Mouse (Mus musculus): ENCODE results near the gene Cep104. TPM values are rescaled to one million over a fixed set of nuclear protein-coding genes. Genes with fewer than 3 reads are reported as not detected.

Gene Cep104
- polyA plus RNA-seq, 1 experiment from 2014 or later = 8.7 TPM

GRCm38 (mm10) chr4:154025641-154026440, 50.8 kb downstream of the Cep104 start, which contains the start of gene Smim1:
Gene Smim1, minus strand, starts transcription at chr4:154026230.
- WGBS = 2% methylated on average over 33 of the region's 33 CpGs
- peaks cover 35% of the 10 kb centered on the region for H3K4me1 ChIP-seq (replicated peaks; ENCODE audit: insufficient read depth, low read length)
- DNase-seq (ENCODE audit: low spot score) = peak; percentile 88

GRCm38 (mm10) chr4:154026441-154026761, 51.4 kb downstream of the Cep104 start:
- no peak for DNase-seq (ENCODE audit: low spot score)
- 29% methylated on average over 2 of the region's 2 CpGs for WGBS
- Histone ChIP-seq H3K9ac (ENCODE audit: low read depth, low read length) (peak overlapping the region; percentile 51), H3K36me3 (ENCODE audit: insufficient read depth, low read length) (peaks cover 5% of the 10 kb centered on the region; the same call in 1 of the 2 replicates), H3K27me3 (ENCODE audit: insufficient read depth, low read length) (no peaks in the 10 kb centered on the region), H3K27ac (peak overlapping the region; percentile 88; the same call in 1 of the 2 replicates), H3K4me1 (replicated peaks; ENCODE audit: insufficient read depth, low read length) (peaks cover 35% of the 10 kb centered on the region), H3K9me3 (replicated peaks; ENCODE audit: low read length) (no peaks in the 10 kb centered on the region), H3K4me2 (ENCODE audit: low read length) (peak overlapping the region; percentile 59), H3K4me3 (replicated peaks; ENCODE audit: low read depth, low read length) (peak overlapping the region; percentile 41)
- ATAC-seq (replicated peaks; ENCODE audit: low FRiP score, low read depth) = no peak
- no peak for TF ChIP-seq CTCF (IDR thresholded peaks at IDR 0.05; ENCODE audit: low read depth)

More at GRCm38 (mm10) chr4:154025641-154026440, 50.8 kb downstream of the Cep104 start, which contains the start of gene Smim1:
- ATAC-seq (replicated peaks; ENCODE audit: low FRiP score, low read depth) = peak; percentile 73
- peak; percentile 77 for TF ChIP-seq CTCF (IDR thresholded peaks at IDR 0.05; ENCODE audit: low read depth)
- Histone ChIP-seq H3K4me2 (ENCODE audit: low read length) (peak within 1 kb of the TSS; percentile 59), H3K27me3 (ENCODE audit: insufficient read depth, low read length) (no peaks in the 10 kb centered on the region), H3K36me3 (ENCODE audit: insufficient read depth, low read length) (peaks cover 10% of the 10 kb centered on the region; the same call in 1 of the 2 replicates), H3K4me3 (replicated peaks; ENCODE audit: low read depth, low read length) (peak within 1 kb of the TSS; percentile 41), H3K27ac (peak within 1 kb of the TSS; percentile 88), H3K9ac (ENCODE audit: low read depth, low read length) (peak within 1 kb of the TSS; percentile 51), H3K9me3 (replicated peaks; ENCODE audit: low read length) (no peaks in the 10 kb centered on the region)

GRCm38 (mm10) chr4:154028066-154028465, 53.1 kb downstream of the Cep104 start:
- Histone ChIP-seq H3K9me3 (replicated peaks; ENCODE audit: low read length) (no peaks in the 10 kb centered on the region), H3K36me3 (ENCODE audit: insufficient read depth, low read length) (no peaks in the 10 kb centered on the region), H3K27ac (no peak overlapping the region), H3K4me2 (ENCODE audit: low read length) (no peak overlapping the region), H3K9ac (ENCODE audit: low read depth, low read length) (no peak overlapping the region), H3K4me3 (replicated peaks; ENCODE audit: low read depth, low read length) (no peak overlapping the region), H3K27me3 (ENCODE audit: insufficient read depth, low read length) (no peaks in the 10 kb centered on the region), H3K4me1 (replicated peaks; ENCODE audit: insufficient read depth, low read length) (peaks cover 26% of the 10 kb centered on the region)
- 78% methylated on average over 7 of the region's 7 CpGs for WGBS
- no peak for DNase-seq (ENCODE audit: low spot score)
- TF ChIP-seq CTCF (IDR thresholded peaks at IDR 0.05; ENCODE audit: low read depth) = no peak
- ATAC-seq (replicated peaks; ENCODE audit: low FRiP score, low read depth) = no peak

- no peaks in the 10 kb centered on the region for H3K27me3 ChIP-seq (ENCODE audit: insufficient read depth, low read length)
- DNase-seq (ENCODE audit: low spot score) (no peak), ATAC-seq (replicated peaks; ENCODE audit: low FRiP score, low read depth) (no peak)
- H3K9ac ChIP-seq (ENCODE audit: low read depth, low read length) = no peak overlapping the region
- peak; percentile 65 for TF ChIP-seq CTCF (IDR thresholded peaks at IDR 0.05; ENCODE audit: low read depth)
- no peak overlapping the region for H3K27ac ChIP-seq
- no peak overlapping the region for H3K4me3 ChIP-seq (replicated peaks; ENCODE audit: low read depth, low read length)
- H3K4me2 ChIP-seq (ENCODE audit: low read length) = no peak overlapping the region
- peaks cover 20% of the 10 kb centered on the region for H3K4me1 ChIP-seq (replicated peaks; ENCODE audit: insufficient read depth, low read length)
- H3K9me3 ChIP-seq (replicated peaks; ENCODE audit: low read length) = no peaks in the 10 kb centered on the region
- H3K36me3 ChIP-seq (ENCODE audit: insufficient read depth, low read length) = no peaks in the 10 kb centered on the region
Observed at GRCm38 (mm10) chr4:154028646-154029045, 53.7 kb downstream of the Cep104 start.

- H3K9ac ChIP-seq (ENCODE audit: low read depth, low read length) = no peak overlapping the region
- TF ChIP-seq CTCF (IDR thresholded peaks at IDR 0.05; ENCODE audit: low read depth) = no peak
- ATAC-seq (replicated peaks; ENCODE audit: low FRiP score, low read depth) = peak; percentile 62; the same call in 1 of the 2 replicates
- 24% methylated on average over 3 of the region's 3 CpGs for WGBS
- H3K27ac ChIP-seq = no peak overlapping the region
- H3K36me3 ChIP-seq (ENCODE audit: insufficient read depth, low read length) = no peaks in the 10 kb centered on the region
- no peak overlapping the region for H3K4me2 ChIP-seq (ENCODE audit: low read length)
- H3K9me3 ChIP-seq (replicated peaks; ENCODE audit: low read length) = no peaks in the 10 kb centered on the region
- peak; percentile 64 for DNase-seq (ENCODE audit: low spot score)
- H3K4me1 ChIP-seq (replicated peaks; ENCODE audit: insufficient read depth, low read length) = no peaks in the 10 kb centered on the region
- no peak overlapping the region for H3K4me3 ChIP-seq (replicated peaks; ENCODE audit: low read depth, low read length)
- H3K27me3 ChIP-seq (ENCODE audit: insufficient read depth, low read length) = no peaks in the 10 kb centered on the region
Observed at GRCm38 (mm10) chr4:154037123-154037522, 62.1 kb downstream of the Cep104 start.

GRCm38 (mm10) chr4:154042577-154042976, 67.6 kb downstream of the Cep104 start, which contains the start of gene Ccdc27:
Gene Ccdc27, minus strand, starts transcription at chr4:154042677.
- WGBS = 63% methylated on average over 9 of the region's 9 CpGs
- H3K36me3 ChIP-seq (ENCODE audit: insufficient read depth, low read length) = no peaks in the 10 kb centered on the region
- no peak within 1 kb of the TSS for H3K4me2 ChIP-seq (ENCODE audit: low read length)
- H3K9ac ChIP-seq (ENCODE audit: low read depth, low read length) = no peak within 1 kb of the TSS
- DNase-seq (ENCODE audit: low spot score) (no peak), ATAC-seq (replicated peaks; ENCODE audit: low FRiP score, low read depth) (no peak)
- H3K27ac ChIP-seq = no peak within 1 kb of the TSS
- H3K9me3 ChIP-seq (replicated peaks; ENCODE audit: low read length) = no peaks in the 10 kb centered on the region
- H3K27me3 ChIP-seq (ENCODE audit: insufficient read depth, low read length) = no peaks in the 10 kb centered on the region
- H3K4me1 ChIP-seq (replicated peaks; ENCODE audit: insufficient read depth, low read length) = no peaks in the 10 kb centered on the region
- no peak for TF ChIP-seq CTCF (IDR thresholded peaks at IDR 0.05; ENCODE audit: low read depth)
- H3K4me3 ChIP-seq (replicated peaks; ENCODE audit: low read depth, low read length) = no peak within 1 kb of the TSS

All from kidney, postnatal 0 days (tissue).